Mouse (Mus musculus) hindbrain, embryonic 12.5 days (tissue): ENCODE results near the gene Cpa5. TPM values are rescaled to one million over a fixed set of nuclear protein-coding genes. Genes with fewer than 3 reads are reported as not detected.

Experiments
- ATAC-seq: fragments of 200-750 bp; cut with Nextera tagmentation; 2 replicates; pipeline ENCODE4 v1.8.0; 2017; ENCODE audit warnings: moderate TSS enrichment; ENCODE audit not compliant: low FRiP score
- H3K27ac ChIP-seq: fragments of 300-500 bp; sonication (generic); 2 replicates; pipeline ENCODE4 v1.5.1; 2016; ENCODE audit warnings: mild to moderate bottlenecking
- H3K27me3 ChIP-seq: fragments of 300-500 bp; sonication (generic); 2 replicates; pipeline ENCODE4 v1.6.1; 2016; ENCODE audit warnings: mild to moderate bottlenecking
- H3K36me3 ChIP-seq: fragments of 300-500 bp; sonication (generic); 2 replicates; pipeline ENCODE4 v1.6.1; 2016; ENCODE audit warnings: mild to moderate bottlenecking
- H3K4me1 ChIP-seq: fragments of 300-500 bp; sonication (generic); 2 replicates; pipeline ENCODE4 v1.6.1; 2016
- H3K4me2 ChIP-seq: fragments of 300-500 bp; sonication (generic); replicated peaks from 2 replicates; pipeline ENCODE4 v1.6.1; 2016; ENCODE audit warnings: mild to moderate bottlenecking
- H3K4me3 ChIP-seq: fragments of 300-500 bp; sonication (generic); 2 replicates; pipeline ENCODE4 v1.5.1; 2016; ENCODE audit warnings: mild to moderate bottlenecking
- H3K9ac ChIP-seq: fragments of 300-500 bp; sonication (generic); 2 replicates; pipeline ENCODE4 v1.6.1; 2016; ENCODE audit warnings: mild to moderate bottlenecking, moderate library complexity
- H3K9me3 ChIP-seq: fragments of 300-500 bp; sonication (generic); replicated peaks from 2 replicates; pipeline ENCODE4 v1.6.1; 2016; ENCODE audit warnings: mild to moderate bottlenecking
- WGBS: fragments of 180-500 bp; shearing (Covaris S2); methylation state at CpG from one replicate; pipeline ENCODE4 v1.1.7; 2016; 5-methylcytosine and 5-hydroxymethylcytosine counted together
- polyA plus RNA-seq: library from polyadenylated mRNA; unstranded; fragments of >200 nt; fragmentation: Nextera tagmentation; extraction: Ambion mirVana; gene quantifications from 2 replicates; pipeline ENCODE4 v1.2.1, GENCODE M21; 2016

The Cpa5 gene
- 0.10 TPM in 1 of 2 replicates, not detected in the other for polyA plus RNA-seq

DNA sequence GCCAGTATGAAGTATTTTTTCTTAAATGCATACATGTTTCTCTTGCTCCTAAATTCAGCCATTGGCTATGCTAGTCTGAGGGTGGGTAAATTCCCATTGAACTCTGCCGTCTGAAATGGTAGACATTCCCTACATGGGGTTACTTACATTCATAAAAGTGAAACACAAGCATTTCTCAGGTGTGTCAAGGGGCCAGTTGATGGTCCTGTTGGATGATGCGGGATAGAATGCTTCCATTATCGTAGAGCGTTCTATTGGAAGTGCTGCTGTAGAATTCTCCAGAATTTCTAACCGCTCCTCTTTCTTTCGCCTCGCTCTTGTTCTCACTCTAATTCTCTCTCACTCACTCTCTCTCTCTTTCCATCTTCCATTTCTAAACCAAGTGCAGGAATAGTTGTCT, at the start of gene Cpa5:
Gene Cpa5, plus strand, starts transcription at position 301 of the 400 bp plus-strand sequence.
- Histone ChIP-seq H3K4me2 (no peak within 1 kb of the TSS), H3K4me3 (no peak within 1 kb of the TSS), H3K9me3 (no peaks in the 10 kb centered on the region), H3K4me1 (peaks cover 10% of the 10 kb centered on the region), H3K27ac (no peak within 1 kb of the TSS), H3K27me3 (no peaks in the 10 kb centered on the region), H3K9ac (no peak within 1 kb of the TSS), H3K36me3 (no peaks in the 10 kb centered on the region)
- no peak for ATAC-seq
- WGBS: 80% methylated on average over 7 of the region's 7 CpGs

- Histone ChIP-seq H3K27ac (no peak overlapping the region), H3K4me1 (no peaks in the 10 kb centered on the region), H3K9ac (no peak overlapping the region), H3K9me3 (no peaks in the 10 kb centered on the region), H3K4me3 (no peak overlapping the region), H3K4me2 (no peak overlapping the region), H3K36me3 (no peaks in the 10 kb centered on the region), H3K27me3 (no peaks in the 10 kb centered on the region)
- ATAC-seq: no peak
- 83% methylated on average over 4 of the region's 4 CpGs for WGBS
Observed at GRCm38 (mm10) chr6:30562132-30562531, 48.7 kb upstream of the Cpa5 start.

- no peak overlapping the region for H3K4me2 ChIP-seq
- no peaks in the 10 kb centered on the region for H3K27me3 ChIP-seq
- no peak overlapping the region for H3K27ac ChIP-seq
- no peak overlapping the region for H3K9ac ChIP-seq
- H3K9me3 ChIP-seq: no peaks in the 10 kb centered on the region
- ATAC-seq: no peak
- H3K4me3 ChIP-seq: no peak overlapping the region
- no peaks in the 10 kb centered on the region for H3K4me1 ChIP-seq
- WGBS: 88% methylated on average over 6 of the region's 6 CpGs
- no peaks in the 10 kb centered on the region for H3K36me3 ChIP-seq
Observed at GRCm38 (mm10) chr6:30563575-30563974, 47.2 kb upstream of the Cpa5 start.

DNA sequence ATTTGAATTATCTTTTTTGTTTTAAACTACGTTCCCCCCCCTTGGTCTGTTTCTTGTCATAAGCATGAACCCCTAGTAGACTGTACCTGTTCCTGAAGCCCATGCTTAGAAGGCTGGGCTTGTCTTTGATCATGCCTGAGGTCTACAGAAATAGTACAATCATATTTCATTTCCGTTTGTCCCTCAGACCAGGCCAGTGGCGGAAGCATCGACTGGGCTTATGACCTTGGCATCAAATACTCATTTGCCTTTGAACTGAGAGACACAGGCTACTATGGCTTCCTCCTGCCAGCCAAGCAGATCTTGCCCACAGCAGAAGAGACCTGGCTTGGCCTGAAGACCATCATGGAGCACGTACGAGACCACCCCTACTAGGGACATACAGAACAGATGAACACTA, 46.8 kb upstream of the Cpa5 start:
- Histone ChIP-seq H3K9ac (no peak overlapping the region), H3K4me3 (no peak overlapping the region), H3K9me3 (no peaks in the 10 kb centered on the region), H3K36me3 (no peaks in the 10 kb centered on the region), H3K4me1 (no peaks in the 10 kb centered on the region), H3K27ac (no peak overlapping the region), H3K4me2 (no peak overlapping the region), H3K27me3 (no peaks in the 10 kb centered on the region)
- WGBS: 92% methylated on average over 6 of the region's 6 CpGs
- ATAC-seq: no peak

DNA sequence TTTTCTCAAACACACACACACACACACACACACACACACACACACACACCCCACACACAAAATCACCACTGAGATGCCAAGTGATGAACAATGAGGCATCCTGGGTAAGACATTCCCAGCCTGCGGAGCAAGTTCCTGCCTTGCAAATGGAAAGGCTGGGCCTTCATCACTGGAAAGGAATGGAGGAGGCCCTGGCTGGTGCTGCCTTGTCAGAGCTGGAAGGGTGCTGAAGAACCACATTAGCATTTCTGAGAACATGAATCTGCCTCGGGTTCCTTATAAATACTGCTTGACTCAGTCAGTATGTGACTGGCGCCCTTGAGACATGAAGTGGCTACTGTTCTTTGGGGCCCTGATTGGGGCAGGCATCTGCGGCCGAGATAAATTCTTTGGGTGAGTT, 42.7 kb upstream of the Cpa5 start, which contains the start of gene Cpa4:
Gene Cpa4, plus strand, starts transcription at position 301 of the 400 bp plus-strand sequence.
- Histone ChIP-seq H3K9me3 (no peaks in the 10 kb centered on the region), H3K27ac (no peak within 1 kb of the TSS), H3K27me3 (no peaks in the 10 kb centered on the region), H3K9ac (no peak within 1 kb of the TSS), H3K4me2 (no peak within 1 kb of the TSS), H3K4me1 (peaks cover 8% of the 10 kb centered on the region), H3K4me3 (no peak within 1 kb of the TSS), H3K36me3 (no peaks in the 10 kb centered on the region)
- ATAC-seq: no peak
- 68% methylated on average over 5 of the region's 5 CpGs for WGBS

DNA sequence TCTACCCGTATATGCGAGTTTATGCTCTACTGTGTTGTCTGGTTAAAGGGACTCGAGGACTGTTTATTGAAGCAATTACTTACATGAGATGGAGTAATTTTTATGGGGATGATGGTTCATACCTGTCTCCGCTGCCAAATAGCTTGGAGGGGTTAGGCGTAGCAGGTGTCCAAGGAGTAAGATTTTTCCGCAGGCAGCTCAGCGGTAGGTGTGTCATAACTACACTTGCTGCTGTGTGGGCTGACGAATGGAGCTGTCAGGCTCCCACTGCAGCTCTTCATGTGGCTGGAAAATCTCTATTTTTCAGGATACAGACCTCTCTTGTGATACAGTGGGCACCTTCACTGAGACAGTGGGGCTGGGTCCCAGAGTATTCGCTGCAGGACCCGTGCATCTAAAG, 41.5 kb upstream of the Cpa5 start:
- peaks cover 10% of the 10 kb centered on the region for H3K4me1 ChIP-seq
- H3K9me3 ChIP-seq: no peaks in the 10 kb centered on the region
- no peak overlapping the region for H3K27ac ChIP-seq
- 83% methylated on average over 10 of the region's 10 CpGs for WGBS
- no peak overlapping the region for H3K4me2 ChIP-seq
- no peak overlapping the region for H3K9ac ChIP-seq
- no peaks in the 10 kb centered on the region for H3K36me3 ChIP-seq
- no peak for ATAC-seq
- no peaks in the 10 kb centered on the region for H3K27me3 ChIP-seq
- H3K4me3 ChIP-seq: no peak overlapping the region

DNA sequence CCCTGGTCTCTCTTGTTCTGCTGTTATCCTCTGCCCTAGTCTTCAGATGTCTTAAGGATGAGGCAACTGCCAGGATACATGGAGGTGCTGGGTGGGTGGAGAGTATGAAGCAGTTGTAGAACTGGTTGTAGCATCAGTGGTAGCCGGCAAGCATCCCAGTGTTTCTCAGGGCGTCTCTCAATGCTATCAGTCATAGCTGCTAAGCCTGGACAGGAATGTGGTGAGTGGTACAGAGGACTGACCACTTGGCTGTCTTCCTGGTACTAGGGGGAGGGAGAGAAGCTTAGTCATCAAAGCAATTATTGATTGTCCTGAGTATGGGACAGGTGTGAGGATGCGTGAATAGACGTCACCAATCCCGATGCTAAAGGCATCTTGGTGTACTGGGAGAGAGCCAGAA, 40.8 kb upstream of the Cpa5 start:
- Histone ChIP-seq H3K4me2 (no peak overlapping the region), H3K4me1 (peaks cover 10% of the 10 kb centered on the region), H3K36me3 (no peaks in the 10 kb centered on the region), H3K27ac (no peak overlapping the region), H3K9ac (no peak overlapping the region), H3K4me3 (no peak overlapping the region), H3K27me3 (no peaks in the 10 kb centered on the region), H3K9me3 (no peaks in the 10 kb centered on the region)
- no peak for ATAC-seq
- WGBS: 93% methylated on average over 5 of the region's 5 CpGs

DNA sequence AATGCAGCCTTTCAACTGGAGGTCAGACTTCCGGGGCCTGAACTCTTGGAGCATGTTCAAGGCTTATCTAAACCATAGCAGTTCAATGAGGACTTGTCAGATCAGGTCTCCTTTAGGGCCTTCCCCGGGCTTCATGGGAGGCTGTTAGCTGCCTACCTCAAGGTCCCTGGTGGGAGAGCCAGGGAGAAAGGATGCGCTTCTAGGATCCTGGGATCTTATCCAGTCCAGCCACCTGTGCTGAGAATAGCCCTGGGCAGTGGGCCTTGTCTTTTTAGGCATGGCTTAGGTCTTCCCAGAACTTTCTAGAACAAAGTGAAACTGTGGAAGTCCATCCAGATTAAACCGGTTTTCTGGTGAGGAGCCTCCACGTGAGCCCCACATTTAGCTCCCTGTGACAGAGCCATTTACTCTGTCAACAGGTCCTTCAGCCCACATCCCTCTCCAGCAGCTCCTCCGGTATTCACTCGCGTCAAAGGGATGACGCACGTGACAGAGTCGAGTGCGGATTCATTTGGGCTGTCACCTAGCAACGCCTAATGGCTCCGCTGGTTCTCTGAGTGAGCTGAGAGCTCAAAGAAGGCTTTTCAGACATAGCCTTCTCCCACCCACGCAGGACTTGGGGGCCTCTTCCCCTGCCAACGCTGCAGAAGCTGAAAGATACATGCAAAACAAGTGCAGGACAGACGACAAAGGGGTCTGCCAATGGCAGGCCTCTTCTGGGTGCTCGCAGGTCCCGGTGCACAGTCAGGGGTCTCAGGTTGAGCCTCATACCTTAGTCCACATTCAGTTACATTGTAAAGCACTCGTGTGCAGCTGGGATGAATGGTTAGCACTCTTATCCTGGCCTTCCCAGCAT, 38.1 kb upstream of the Cpa5 start:
- peak overlapping the region; percentile 76 for H3K27ac ChIP-seq
- no peaks in the 10 kb centered on the region for H3K36me3 ChIP-seq
- no peak overlapping the region for H3K4me3 ChIP-seq
- WGBS: 36% methylated on average over 20 of the region's 20 CpGs
- no peaks in the 10 kb centered on the region for H3K27me3 ChIP-seq
- peak; percentile 94 for ATAC-seq
- peaks cover 16% of the 10 kb centered on the region for H3K4me1 ChIP-seq
- H3K9ac ChIP-seq: no peak overlapping the region
- no peaks in the 10 kb centered on the region for H3K9me3 ChIP-seq
- 0 out of 2 replicates have a peak overlapping the region, but pooled peaks have one; percentile 17 for H3K4me2 ChIP-seq

GRCm38 (mm10) chr6:30573380-30573779, 37.4 kb upstream of the Cpa5 start:
- H3K4me1 ChIP-seq: peaks cover 16% of the 10 kb centered on the region
- WGBS: 66% methylated on average over 5 of the region's 5 CpGs
- H3K27ac ChIP-seq: peak overlapping the region; percentile 76
- no peak for ATAC-seq
- H3K4me3 ChIP-seq: no peak overlapping the region
- no peak overlapping the region for H3K4me2 ChIP-seq
- H3K9me3 ChIP-seq: no peaks in the 10 kb centered on the region
- H3K9ac ChIP-seq: no peak overlapping the region
- H3K27me3 ChIP-seq: no peaks in the 10 kb centered on the region
- H3K36me3 ChIP-seq: no peaks in the 10 kb centered on the region

DNA sequence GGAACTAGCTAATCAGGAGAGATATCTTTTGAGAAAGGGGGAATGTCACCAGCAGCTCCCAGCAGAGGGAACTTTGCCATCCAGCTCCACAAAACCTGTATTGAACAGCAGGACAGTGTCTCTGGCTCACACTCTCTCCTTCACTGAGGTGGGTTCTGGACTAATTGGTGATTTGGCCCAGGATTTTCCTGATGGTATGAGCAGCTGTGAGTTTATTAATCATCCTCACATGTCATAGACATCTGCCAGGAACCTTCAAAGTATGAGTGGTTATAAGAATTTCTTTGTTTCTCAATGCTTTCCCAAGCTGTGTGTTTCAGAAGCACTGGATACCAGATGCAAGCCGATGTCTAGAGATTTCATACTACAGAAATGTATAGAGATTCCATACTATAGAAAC, 35.9 kb upstream of the Cpa5 start:
- Histone ChIP-seq H3K4me1 (peaks cover 18% of the 10 kb centered on the region), H3K9me3 (no peaks in the 10 kb centered on the region), H3K9ac (no peak overlapping the region), H3K27ac (no peak overlapping the region), H3K4me3 (no peak overlapping the region), H3K27me3 (no peaks in the 10 kb centered on the region), H3K36me3 (no peaks in the 10 kb centered on the region), H3K4me2 (no peak overlapping the region)
- no peak for ATAC-seq
- WGBS: 88% methylated on average over 1 of the region's 1 CpGs

DNA sequence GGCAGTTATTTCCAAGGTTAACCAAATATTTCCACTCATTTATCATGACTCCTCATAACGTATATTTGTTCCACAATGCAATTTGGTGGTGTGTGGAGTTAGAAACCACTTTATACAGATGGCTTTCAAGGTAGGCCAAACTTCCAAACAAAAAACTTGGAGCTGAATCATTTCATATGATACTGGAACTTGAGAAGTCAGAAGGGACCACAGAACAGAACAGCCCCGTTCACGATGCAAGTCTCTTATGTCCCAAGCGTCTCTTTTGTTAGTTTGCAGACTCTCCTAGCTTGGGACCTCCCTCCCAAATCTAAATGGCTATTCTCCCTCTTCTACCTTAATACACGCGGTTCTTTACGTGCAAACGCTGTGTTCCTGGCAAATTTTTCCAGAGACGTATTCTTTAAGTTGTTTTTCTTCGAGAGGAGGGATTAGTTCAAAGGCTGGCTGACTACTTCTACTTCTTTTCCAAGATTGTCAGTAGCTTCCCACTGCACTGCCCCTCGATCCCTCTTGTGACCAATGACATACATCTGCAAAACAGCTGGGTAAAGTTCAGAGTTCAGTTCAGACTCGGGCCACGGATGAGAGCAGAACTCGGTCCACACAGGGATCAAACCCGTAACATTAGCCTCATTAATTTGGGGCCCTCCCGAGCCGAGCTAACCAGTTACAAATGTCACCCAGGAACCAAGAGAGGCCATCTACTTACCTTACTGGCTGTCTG, 34.2 kb upstream of the Cpa5 start:
- no peak overlapping the region for H3K4me3 ChIP-seq
- H3K27me3 ChIP-seq: no peaks in the 10 kb centered on the region
- 71% methylated on average over 17 of the region's 17 CpGs for WGBS
- H3K27ac ChIP-seq: peak overlapping the region; percentile 44
- H3K36me3 ChIP-seq: no peaks in the 10 kb centered on the region
- no peaks in the 10 kb centered on the region for H3K9me3 ChIP-seq
- H3K9ac ChIP-seq: no peak overlapping the region
- peaks cover 35% of the 10 kb centered on the region for H3K4me1 ChIP-seq
- no peak for ATAC-seq
- no peak overlapping the region for H3K4me2 ChIP-seq

- Histone ChIP-seq H3K9me3 (no peaks in the 10 kb centered on the region), H3K9ac (no peak overlapping the region), H3K27ac (peak overlapping the region; percentile 87), H3K36me3 (no peaks in the 10 kb centered on the region), H3K4me2 (peak overlapping the region; percentile 18; the same call in 1 of the 2 replicates), H3K4me1 (peaks cover 26% of the 10 kb centered on the region), H3K27me3 (no peaks in the 10 kb centered on the region), H3K4me3 (no peak overlapping the region)
- 42% methylated on average over 17 of the region's 17 CpGs for WGBS
- ATAC-seq: peak; percentile 69
Observed at GRCm38 (mm10) chr6:30579961-30580840, 30.6 kb upstream of the Cpa5 start.
